Mouse (Mus musculus): ENCODE data around the gene Gm20937. TPM values are rescaled to one million over a fixed set of nuclear protein-coding genes. Genes with fewer than 3 reads are reported as not detected.
"Not testable (repeated sequence)": the region's sequence is repeated elsewhere in the genome, so short reads cannot be mapped to it uniquely, and the experiment has no call there.

Gene Gm20937
- not detected for total RNA-seq (2021)
- long read RNA-seq, experiment 1 = 0 reads
- long read RNA-seq, experiment 2 = 0 reads

DNA sequence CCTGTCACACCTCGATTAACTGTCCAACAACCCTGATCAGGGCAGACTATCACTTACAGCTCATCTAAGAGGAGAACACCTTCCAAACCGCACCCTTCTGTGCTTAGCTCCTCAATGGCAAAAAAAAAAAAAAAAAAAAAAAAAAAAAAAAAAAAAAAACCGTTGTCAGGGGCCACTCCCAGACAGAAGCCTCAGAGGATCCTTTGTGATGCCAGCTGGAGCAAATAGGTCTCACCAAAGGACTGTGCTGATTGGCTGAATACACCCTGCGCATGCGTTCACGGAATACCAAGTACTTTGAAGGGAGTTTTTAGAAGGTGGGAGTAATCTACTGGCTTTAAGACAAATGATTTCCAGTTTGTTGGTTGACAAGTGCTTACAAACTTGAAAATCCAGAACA is at the start of gene Gm20937:
TSS of gene Gm20937 (minus strand) at position 101 of the 400 bp plus-strand sequence.
- DNase-seq (ENCODE audit: low spot score in 2 of 2) = not testable (repeated sequence)

Other genes with a start within 250 kb of the Gm20937 start
- not detected for gene Gm20816, start 243.1 kb upstream of the Gm20937 start, total RNA-seq (2021)